Comparison of ENCODE assay signal across 15 mouse cellular contexts in the genomic region with DNA sequence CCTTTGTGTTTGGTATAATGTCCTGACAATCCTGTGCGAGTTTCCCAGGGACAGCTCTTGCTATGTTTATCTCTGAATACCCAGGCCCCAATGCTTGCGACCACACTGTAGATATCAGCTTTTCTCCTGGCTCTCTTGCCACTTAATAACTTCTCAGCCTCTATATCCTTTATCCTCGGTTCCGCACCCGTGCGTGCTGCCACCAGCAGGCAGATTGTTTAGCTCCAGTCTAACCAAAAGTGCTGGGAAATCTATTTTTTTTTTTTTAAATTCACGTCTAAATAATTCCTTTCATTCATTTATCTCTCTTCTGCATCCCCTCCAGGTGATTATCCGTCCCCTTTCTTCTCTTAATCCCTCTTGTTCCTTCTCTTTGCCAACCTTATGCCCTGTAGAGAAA.
"Had no signal": no experiment of that assay in that cellular context is flagged by ENCODE, and none has a peak within 500 bp of the region (broad histone marks: within the 10 kb centered on the region; RNA-seq: fewer than 3 reads in every experiment).

No protein-coding gene starts in this region.

- H3K36me3 ChIP-seq: neural tube, embryonic 13.5 days had no signal

- DNase-seq: kidney, adult 2 months; kidney, postnatal 14 days; layer of hippocampus, postnatal 36 days; left cerebral cortex, postnatal 4 days; lung, adult 18-20 months; retina, postnatal 1 day; right cerebral cortex, postnatal 4 days; spleen, adult 18-20 months; thymus, adult 2 months; thymus, postnatal 25 days had no signal

- H3K4me3 ChIP-seq: kidney, embryonic 15.5 days; limb, embryonic 13.5 days; neural tube, embryonic 13.5 days had no signal

- H3K4me1 ChIP-seq: kidney, embryonic 15.5 days had no signal

- H3K27ac ChIP-seq: kidney, embryonic 15.5 days; limb, embryonic 13.5 days; liver, embryonic 14.5 days; neural tube, embryonic 13.5 days had no signal

- H3K9me3 ChIP-seq: kidney, embryonic 15.5 days; limb, embryonic 13.5 days; neural tube, embryonic 13.5 days had no signal

- H3K4me2 ChIP-seq: kidney, embryonic 15.5 days; limb, embryonic 13.5 days; neural tube, embryonic 13.5 days had no signal

- H3K27me3 ChIP-seq: kidney, embryonic 15.5 days; limb, embryonic 13.5 days; neural tube, embryonic 13.5 days had no signal

- H3K9ac ChIP-seq: kidney, embryonic 15.5 days; limb, embryonic 13.5 days; liver, embryonic 14.5 days; neural tube, embryonic 13.5 days had no signal

- ATAC-seq: intestine, embryonic 16.5 days had no signal
